ENCODE assay signal across 10 mouse cellular contexts in genomic region chr6:120604020-120604958, GRCm38 (mm10).
A peak's percentile ranks its signal among the peaks of the same experiment; 100 is the strongest.
DNase-seq lines count a peak whose midpoint lies in the region; ATAC-seq lines count a peak whose summit lies in the region.
"Had no signal": no experiment of that assay in that cellular context is flagged by ENCODE, and none has a peak within 500 bp of the region (broad histone marks: within the 10 kb centered on the region; RNA-seq: fewer than 3 reads in every experiment).

No protein-coding gene starts in this region.

- no peak overlapping the region for H3K4me3 ChIP-seq in midbrain, embryonic 11.5 days (ENCODE audit: low read depth, low read length)
- no peak overlapping the region for H3K4me3 ChIP-seq in midbrain, embryonic 15.5 days
- no peak overlapping the region for H3K4me3 ChIP-seq in stomach, embryonic 15.5 days (replicated peaks)
- H3K4me3 ChIP-seq: heart, embryonic 15.5 days had no signal

- WGBS in midbrain, embryonic 11.5 days, result 43% methylated on average over 6 of the region's 6 CpGs
- 34% methylated on average over 6 of the region's 6 CpGs for WGBS in midbrain, embryonic 15.5 days
- 36% methylated on average over 6 of the region's 6 CpGs for WGBS in stomach, embryonic 15.5 days

- H3K4me2 ChIP-seq in midbrain, embryonic 11.5 days, result no peak overlapping the region
- no peak overlapping the region for H3K4me2 ChIP-seq in midbrain, embryonic 15.5 days
- H3K4me2 ChIP-seq in stomach, embryonic 15.5 days, result no peak overlapping the region
- H3K4me2 ChIP-seq: heart, embryonic 15.5 days had no signal

- H3K9me3 ChIP-seq in midbrain, embryonic 11.5 days (ENCODE audit: control insufficient read depth, low read length), result no peaks in the 10 kb centered on the region
- no peaks in the 10 kb centered on the region for H3K9me3 ChIP-seq in midbrain, embryonic 15.5 days
- H3K9me3 ChIP-seq in stomach, embryonic 15.5 days, result no peaks in the 10 kb centered on the region
- H3K9me3 ChIP-seq: heart, embryonic 15.5 days had no signal

- H3K9ac ChIP-seq in midbrain, embryonic 11.5 days (ENCODE audit: low read length), result no peak overlapping the region
- H3K9ac ChIP-seq in midbrain, embryonic 15.5 days, result no peak overlapping the region
- H3K9ac ChIP-seq in stomach, embryonic 15.5 days, result no peak overlapping the region
- H3K9ac ChIP-seq: heart, embryonic 15.5 days had no signal

- H3K27me3 ChIP-seq in midbrain, embryonic 11.5 days (ENCODE audit: control insufficient read depth, insufficient read depth, low read length), result no peaks in the 10 kb centered on the region
- H3K27me3 ChIP-seq in midbrain, embryonic 15.5 days (replicated peaks), result no peaks in the 10 kb centered on the region
- H3K27me3 ChIP-seq in stomach, embryonic 15.5 days (replicated peaks), result no peaks in the 10 kb centered on the region
- H3K27me3 ChIP-seq: heart, embryonic 15.5 days had no signal

- no peaks in the 10 kb centered on the region for H3K36me3 ChIP-seq in midbrain, embryonic 11.5 days (ENCODE audit: control insufficient read depth, insufficient read depth, low read length)
- no peaks in the 10 kb centered on the region for H3K36me3 ChIP-seq in midbrain, embryonic 15.5 days (replicated peaks)
- H3K36me3 ChIP-seq in stomach, embryonic 15.5 days, result no peaks in the 10 kb centered on the region
- H3K36me3 ChIP-seq: heart, embryonic 15.5 days had no signal

- ATAC-seq in midbrain, embryonic 11.5 days (ENCODE audit: low FRiP score), result peak; percentile 38; the same call in 1 of the 2 replicates
- no peak for ATAC-seq in midbrain, embryonic 15.5 days (replicated peaks)
- ATAC-seq in stomach, embryonic 15.5 days (ENCODE audit: insufficient read depth, low FRiP score, low read depth), result peak; percentile 88

- peak; percentile 21 for DNase-seq in adrenal gland, postnatal 10 days
- no peak for DNase-seq in adrenal gland, adult 8-10 months
- DNase-seq in midbrain, embryonic 11.5 days (ENCODE audit: low spot score, missing footprints), result peak; percentile 66
- DNase-seq in kidney, postnatal 36 days, result peak; percentile 29 to 47
- DNase-seq in testis, postnatal 14 days (ENCODE audit: low spot score), result no peak
- DNase-seq in gastrocnemius, postnatal 4 days (ENCODE audit: low spot score in 2 of 2), result no peak
- DNase-seq: right cerebral cortex, postnatal 25 days had no signal

- no peaks in the 10 kb centered on the region for H3K4me1 ChIP-seq in midbrain, embryonic 11.5 days (ENCODE audit: control insufficient read depth, insufficient read depth, low read length)
- H3K4me1 ChIP-seq in midbrain, embryonic 15.5 days, result no peaks in the 10 kb centered on the region
- H3K4me1 ChIP-seq in stomach, embryonic 15.5 days, result no peaks in the 10 kb centered on the region
- H3K4me1 ChIP-seq: heart, embryonic 15.5 days had no signal

- 0 out of 2 replicates have a peak overlapping the region, but pooled peaks have one; percentile 33 for H3K27ac ChIP-seq in midbrain, embryonic 11.5 days (ENCODE audit: low read depth, low read length)
- no peak overlapping the region for H3K27ac ChIP-seq in midbrain, embryonic 15.5 days
- H3K27ac ChIP-seq in stomach, embryonic 15.5 days, result peak overlapping the region; percentile 31; the same call in 1 of the 2 replicates
- H3K27ac ChIP-seq: heart, embryonic 15.5 days had no signal

Comparison
In these comparisons a context has a peak if more than half of its experiments do, and no peak if none do; other contexts are left out.
1. DNase-seq: peak in adrenal gland, postnatal 10 days (single experiment), midbrain, embryonic 11.5 days (single experiment) and kidney, postnatal 36 days (2 of 2); none in adrenal gland, adult 8-10 months (single experiment), testis, postnatal 14 days (single experiment) and gastrocnemius, postnatal 4 days (0 of 2).